Mouse (Mus musculus): ENCODE measurements around the gene Gas7. TPM values are rescaled to one million over a fixed set of nuclear protein-coding genes. Genes with fewer than 3 reads are reported as not detected.

Gene Gas7
- polyA plus RNA-seq, 1 experiment from 2014 or later = 3.5 TPM

- WGBS = 57% methylated on average over 2 of the region's 2 CpGs
- H3K9ac ChIP-seq (replicated peaks) = no peak overlapping the region
- H3K27me3 ChIP-seq = no peaks in the 10 kb centered on the region
- no peak overlapping the region for H3K27ac ChIP-seq (replicated peaks)
- no peak overlapping the region for H3K4me3 ChIP-seq
- H3K4me1 ChIP-seq = no peaks in the 10 kb centered on the region
- ATAC-seq (ENCODE audit: low FRiP score, low read depth) = no peak
- no peaks in the 10 kb centered on the region for H3K36me3 ChIP-seq
- no peaks in the 10 kb centered on the region for H3K9me3 ChIP-seq
- H3K4me2 ChIP-seq (replicated peaks) = no peak overlapping the region
Observed at GRCm38 (mm10) chr11:67524731-67525130, 69.5 kb downstream of the Gas7 start.

GRCm38 (mm10) chr11:67525841-67526240 lies 70.6 kb downstream of the Gas7 start:
- no peaks in the 10 kb centered on the region for H3K36me3 ChIP-seq
- H3K9me3 ChIP-seq = no peaks in the 10 kb centered on the region
- H3K4me1 ChIP-seq = no peaks in the 10 kb centered on the region
- 46% methylated on average over 3 of the region's 3 CpGs for WGBS
- no peaks in the 10 kb centered on the region for H3K27me3 ChIP-seq
- no peak overlapping the region for H3K4me2 ChIP-seq (replicated peaks)
- H3K4me3 ChIP-seq = no peak overlapping the region
- ATAC-seq (ENCODE audit: low FRiP score, low read depth) = no peak
- H3K27ac ChIP-seq (replicated peaks) = no peak overlapping the region
- H3K9ac ChIP-seq (replicated peaks) = no peak overlapping the region

- H3K4me3 ChIP-seq = no peak overlapping the region
- no peak overlapping the region for H3K4me2 ChIP-seq (replicated peaks)
- H3K27me3 ChIP-seq = no peaks in the 10 kb centered on the region
- H3K4me1 ChIP-seq = no peaks in the 10 kb centered on the region
- no peak overlapping the region for H3K27ac ChIP-seq (replicated peaks)
- H3K9ac ChIP-seq (replicated peaks) = no peak overlapping the region
- H3K9me3 ChIP-seq = no peaks in the 10 kb centered on the region
- H3K36me3 ChIP-seq = no peaks in the 10 kb centered on the region
- ATAC-seq (ENCODE audit: low FRiP score, low read depth) = no peak
- WGBS = 80% methylated on average over 12 of the region's 12 CpGs
Observed at GRCm38 (mm10) chr11:67526621-67527545, 71.6 kb downstream of the Gas7 start.

- Histone ChIP-seq H3K9me3 (no peaks in the 10 kb centered on the region), H3K27me3 (no peaks in the 10 kb centered on the region), H3K36me3 (no peaks in the 10 kb centered on the region), H3K27ac (replicated peaks) (no peak overlapping the region), H3K4me3 (no peak overlapping the region), H3K4me1 (no peaks in the 10 kb centered on the region), H3K4me2 (replicated peaks) (no peak overlapping the region), H3K9ac (replicated peaks) (no peak overlapping the region)
- ATAC-seq (ENCODE audit: low FRiP score, low read depth) = no peak
- 84% methylated on average over 2 of the region's 2 CpGs for WGBS
Observed at GRCm38 (mm10) chr11:67531286-67531685, 76.0 kb downstream of the Gas7 start.

GRCm38 (mm10) chr11:67531926-67532565 lies 76.8 kb downstream of the Gas7 start:
- no peak for ATAC-seq (ENCODE audit: low FRiP score, low read depth)
- 83% methylated on average over 6 of the region's 6 CpGs for WGBS
- H3K27ac ChIP-seq (replicated peaks) = no peak overlapping the region
- H3K36me3 ChIP-seq = no peaks in the 10 kb centered on the region
- no peak overlapping the region for H3K4me2 ChIP-seq (replicated peaks)
- no peaks in the 10 kb centered on the region for H3K27me3 ChIP-seq
- H3K4me1 ChIP-seq = no peaks in the 10 kb centered on the region
- H3K9ac ChIP-seq (replicated peaks) = no peak overlapping the region
- H3K4me3 ChIP-seq = no peak overlapping the region
- H3K9me3 ChIP-seq = no peaks in the 10 kb centered on the region

GRCm38 (mm10) chr11:67532728-67533127 lies 77.5 kb downstream of the Gas7 start:
- Histone ChIP-seq H3K36me3 (no peaks in the 10 kb centered on the region), H3K27ac (replicated peaks) (no peak overlapping the region), H3K27me3 (no peaks in the 10 kb centered on the region), H3K4me2 (replicated peaks) (no peak overlapping the region), H3K9ac (replicated peaks) (no peak overlapping the region), H3K4me1 (no peaks in the 10 kb centered on the region), H3K4me3 (no peak overlapping the region), H3K9me3 (no peaks in the 10 kb centered on the region)
- ATAC-seq (ENCODE audit: low FRiP score, low read depth) = no peak
- 83% methylated on average over 10 of the region's 10 CpGs for WGBS

- Histone ChIP-seq H3K4me1 (no peaks in the 10 kb centered on the region), H3K4me3 (no peak overlapping the region), H3K27me3 (no peaks in the 10 kb centered on the region), H3K36me3 (no peaks in the 10 kb centered on the region), H3K27ac (replicated peaks) (no peak overlapping the region), H3K4me2 (replicated peaks) (no peak overlapping the region), H3K9ac (replicated peaks) (no peak overlapping the region), H3K9me3 (no peaks in the 10 kb centered on the region)
- 87% methylated on average over 6 of the region's 6 CpGs for WGBS
- no peak for ATAC-seq (ENCODE audit: low FRiP score, low read depth)
Observed at GRCm38 (mm10) chr11:67533151-67533550, 77.9 kb downstream of the Gas7 start.

DNA sequence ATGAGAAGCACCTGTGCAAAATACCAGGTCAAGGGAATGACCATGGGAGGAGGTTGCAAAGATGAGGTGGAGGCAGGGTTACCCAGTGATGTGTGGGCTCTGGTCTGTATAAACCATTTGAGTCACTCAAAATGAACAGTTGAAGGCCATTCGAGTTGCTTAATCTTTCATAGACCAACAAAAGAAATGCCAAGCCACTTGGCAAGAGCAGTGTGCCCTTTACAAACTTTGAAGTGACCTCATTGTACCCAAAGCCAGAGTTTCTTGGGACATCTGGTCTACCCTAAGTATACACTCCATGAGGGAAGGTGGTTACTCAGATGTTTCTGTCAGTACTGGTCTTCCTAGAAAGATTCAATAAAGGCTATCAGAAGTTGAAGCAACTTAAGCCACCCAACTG lies 80.5 kb downstream of the Gas7 start:
- Histone ChIP-seq H3K27ac (replicated peaks) (no peak overlapping the region), H3K36me3 (no peaks in the 10 kb centered on the region), H3K4me3 (no peak overlapping the region), H3K9ac (replicated peaks) (no peak overlapping the region), H3K9me3 (no peaks in the 10 kb centered on the region), H3K4me1 (no peaks in the 10 kb centered on the region), H3K4me2 (replicated peaks) (no peak overlapping the region), H3K27me3 (no peaks in the 10 kb centered on the region)
- WGBS = 89% methylated on average over 1 of the region's 1 CpGs
- no peak for ATAC-seq (ENCODE audit: low FRiP score, low read depth)

DNA sequence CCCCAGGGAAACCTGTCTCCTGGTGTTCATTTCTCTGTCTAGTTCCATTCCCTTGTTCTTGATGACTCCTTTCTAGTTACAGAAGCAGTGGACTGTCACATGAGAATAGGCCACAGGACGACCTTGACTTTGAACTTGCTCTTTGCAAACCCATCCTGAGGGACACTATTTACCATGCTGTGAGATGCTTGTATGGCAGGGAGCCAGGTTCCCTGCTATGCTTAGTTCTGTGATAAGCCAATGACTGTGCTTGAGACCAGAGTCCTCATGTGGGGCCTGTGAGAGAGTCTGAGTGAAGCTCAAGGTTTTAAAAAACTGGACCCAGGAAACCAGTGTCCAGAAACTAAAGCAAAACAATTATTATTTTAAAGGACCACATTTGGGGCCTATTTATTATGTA lies 81.2 kb downstream of the Gas7 start:
- H3K27me3 ChIP-seq = no peaks in the 10 kb centered on the region
- no peaks in the 10 kb centered on the region for H3K9me3 ChIP-seq
- H3K9ac ChIP-seq (replicated peaks) = no peak overlapping the region
- no peak overlapping the region for H3K4me3 ChIP-seq
- no peak overlapping the region for H3K27ac ChIP-seq (replicated peaks)
- no peaks in the 10 kb centered on the region for H3K4me1 ChIP-seq
- H3K4me2 ChIP-seq (replicated peaks) = no peak overlapping the region
- no peaks in the 10 kb centered on the region for H3K36me3 ChIP-seq
- WGBS = 88% methylated on average over 1 of the region's 1 CpGs
- no peak for ATAC-seq (ENCODE audit: low FRiP score, low read depth)

- no peak for ATAC-seq (ENCODE audit: low FRiP score, low read depth)
- no peak overlapping the region for H3K4me2 ChIP-seq (replicated peaks)
- no peaks in the 10 kb centered on the region for H3K36me3 ChIP-seq
- H3K4me3 ChIP-seq = no peak overlapping the region
- no peak overlapping the region for H3K9ac ChIP-seq (replicated peaks)
- H3K27me3 ChIP-seq = no peaks in the 10 kb centered on the region
- H3K9me3 ChIP-seq = no peaks in the 10 kb centered on the region
- 85% methylated on average over 4 of the region's 4 CpGs for WGBS
- H3K4me1 ChIP-seq = no peaks in the 10 kb centered on the region
- no peak overlapping the region for H3K27ac ChIP-seq (replicated peaks)
Observed at GRCm38 (mm10) chr11:67537353-67537752, 82.1 kb downstream of the Gas7 start.

DNA sequence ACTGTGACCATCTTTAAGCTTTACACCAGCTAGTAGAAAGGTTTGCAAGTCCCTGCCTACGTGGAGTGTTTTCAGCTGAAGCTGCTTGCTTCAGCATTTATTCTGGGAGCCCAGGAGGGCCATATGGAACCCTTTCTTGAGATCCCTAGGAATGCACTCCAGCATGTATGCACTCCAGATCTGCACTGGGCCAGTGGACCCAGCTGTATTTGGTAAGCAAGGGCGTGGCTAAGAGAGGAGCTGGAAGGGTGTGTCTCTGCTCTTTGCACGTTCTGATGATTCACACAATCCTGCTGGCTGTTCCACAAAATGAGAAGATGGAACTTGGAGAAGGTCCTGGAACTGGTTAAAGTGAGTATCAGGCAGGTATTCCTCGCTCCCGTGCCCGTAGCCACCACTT lies 83.3 kb downstream of the Gas7 start:
- Histone ChIP-seq H3K36me3 (no peaks in the 10 kb centered on the region), H3K27ac (replicated peaks) (no peak overlapping the region), H3K27me3 (no peaks in the 10 kb centered on the region), H3K4me2 (replicated peaks) (no peak overlapping the region), H3K9me3 (no peaks in the 10 kb centered on the region), H3K4me3 (no peak overlapping the region), H3K4me1 (no peaks in the 10 kb centered on the region), H3K9ac (replicated peaks) (no peak overlapping the region)
- no peak for ATAC-seq (ENCODE audit: low FRiP score, low read depth)
- 83% methylated on average over 6 of the region's 6 CpGs for WGBS

DNA sequence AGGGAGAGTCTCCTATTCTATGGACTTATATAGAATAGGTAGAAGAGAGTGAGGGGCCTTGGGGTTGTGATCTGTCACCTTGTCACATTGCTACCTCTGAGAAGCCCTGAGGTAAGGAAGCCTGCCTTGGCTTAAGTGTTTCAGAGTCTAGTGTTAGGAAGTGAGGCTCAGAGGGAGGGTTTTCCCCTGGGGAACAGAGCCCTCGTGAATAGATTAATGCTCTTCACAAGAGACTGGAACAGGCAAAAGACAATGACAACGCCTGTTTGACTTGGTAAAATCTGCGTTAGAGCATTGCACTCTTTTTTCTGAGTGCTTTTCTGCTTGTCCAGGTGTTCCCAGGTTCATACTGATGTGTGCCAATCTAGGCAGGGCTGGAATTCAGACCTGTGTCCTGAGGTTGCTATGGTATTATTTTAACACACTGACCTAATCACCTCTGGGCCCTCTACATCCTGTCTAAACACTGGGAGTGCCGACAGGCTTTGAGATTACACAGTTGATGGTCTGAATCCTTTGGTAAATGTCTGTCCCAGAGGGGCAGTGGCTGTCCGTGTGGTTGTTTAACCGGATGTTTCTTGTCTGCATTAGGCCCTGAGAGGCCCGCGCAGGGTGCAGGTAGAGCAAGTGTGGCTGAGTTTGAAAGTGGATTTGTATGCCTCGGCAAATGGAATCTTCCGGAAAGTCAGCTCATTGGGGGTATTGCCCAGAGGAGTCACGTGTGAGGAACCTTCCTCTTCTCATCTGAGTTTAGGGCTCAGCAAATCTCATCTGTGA lies 89.6 kb downstream of the Gas7 start:
- no peaks in the 10 kb centered on the region for H3K27me3 ChIP-seq
- no peak overlapping the region for H3K4me3 ChIP-seq
- H3K4me1 ChIP-seq = peaks cover 4% of the 10 kb centered on the region; the same call in 1 of the 2 replicates
- no peak overlapping the region for H3K9ac ChIP-seq (replicated peaks)
- no peaks in the 10 kb centered on the region for H3K9me3 ChIP-seq
- no peaks in the 10 kb centered on the region for H3K36me3 ChIP-seq
- no peak for ATAC-seq (ENCODE audit: low FRiP score, low read depth)
- no peak overlapping the region for H3K4me2 ChIP-seq (replicated peaks)
- H3K27ac ChIP-seq (replicated peaks) = no peak overlapping the region
- 69% methylated on average over 11 of the region's 11 CpGs for WGBS
